In the genomic region with DNA sequence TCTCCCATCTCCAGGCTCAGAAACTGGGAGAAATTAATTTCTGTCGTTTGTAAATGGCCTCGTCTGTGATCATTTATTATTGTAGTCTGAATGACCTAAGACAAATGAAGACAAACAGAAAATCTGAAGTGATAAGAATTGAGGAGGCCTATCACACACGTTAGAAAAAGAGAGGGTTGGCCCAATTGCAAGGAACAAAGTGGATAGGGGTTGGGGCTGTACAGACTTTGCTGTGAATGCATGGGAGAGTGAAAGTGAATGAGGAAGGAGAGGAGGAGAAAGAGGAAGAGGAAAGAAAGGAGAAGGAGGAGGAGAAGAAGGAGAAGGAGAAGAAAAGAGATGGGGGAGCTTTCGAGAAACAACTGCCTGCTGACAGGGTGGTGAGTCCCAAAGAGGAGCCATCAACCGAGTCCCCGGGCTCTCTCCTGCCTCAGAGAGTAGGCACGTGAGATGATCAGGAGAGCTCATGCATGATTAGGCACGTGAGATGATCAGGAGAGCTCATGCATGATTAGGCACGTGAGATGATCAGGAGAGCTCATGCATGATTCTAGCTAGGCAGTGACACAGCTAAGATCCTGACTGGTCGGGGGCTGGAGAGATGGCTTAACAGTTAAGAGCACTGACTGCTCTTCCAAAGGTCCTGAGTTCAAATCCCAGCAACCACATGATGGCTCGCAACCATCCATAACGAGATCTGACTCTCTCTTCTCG, we compare ENCODE assay signal across 32 mouse cellular contexts. TPM values are rescaled to one million over a fixed set of nuclear protein-coding genes. Genes with fewer than 3 reads are reported as not detected.
DNase-seq lines count a peak whose midpoint lies in the region; ATAC-seq and TF ChIP-seq lines count a peak whose summit lies in the region.
"Had no signal": no experiment of that assay in that cellular context is flagged by ENCODE, and none has a peak within 500 bp of the region (broad histone marks: within the 10 kb centered on the region; RNA-seq: fewer than 3 reads in every experiment).

No protein-coding gene starts in this region.

- no peaks in the 10 kb centered on the region for H3K9me3 ChIP-seq in hindbrain, embryonic 13.5 days
- no peaks in the 10 kb centered on the region for H3K9me3 ChIP-seq in hindbrain, embryonic 16.5 days (ENCODE audit: control insufficient read depth, low read length)
- no peaks in the 10 kb centered on the region for H3K9me3 ChIP-seq in G1E (replicated peaks)
- H3K9me3 ChIP-seq: embryonic facial prominence, embryonic 10.5 days; embryonic facial prominence, embryonic 15.5 days; heart, embryonic 10.5 days; heart, embryonic 15.5 days; limb, embryonic 10.5 days; limb, embryonic 15.5 days; liver, embryonic 13.5 days; midbrain, embryonic 10.5 days; neural tube, embryonic 12.5 days had no signal

- DNase-seq in G1E (ENCODE audit: low spot score), result no peak
- DNase-seq in cerebellum, postnatal 36 days, result no peak
- no peak for DNase-seq in gastrocnemius, postnatal 4 days (ENCODE audit: low spot score in 2 of 2)
- DNase-seq: adrenal gland, adult 2 months; adrenal gland, postnatal 36 days; cerebellum, adult 9-11 months; gastrocnemius, adult 2 months; kidney, adult 11 months; kidney, postnatal 14 days; layer of hippocampus, adult 9-11 months; liver, embryonic 13.5 days; lung, adult 18-20 months; lung, postnatal 4 days; right cerebral cortex, adult 18-20 months; spleen, adult 18-20 months; thymus, postnatal 14 days had no signal

- H3K4me1 ChIP-seq in hindbrain, embryonic 13.5 days (replicated peaks), result peaks cover 75% of the 10 kb centered on the region
- peaks cover 33% of the 10 kb centered on the region for H3K4me1 ChIP-seq in hindbrain, embryonic 16.5 days (ENCODE audit: control insufficient read depth, insufficient read depth, low read depth, low read length)
- H3K4me1 ChIP-seq in G1E (ENCODE audit: insufficient read depth, low read depth, low read length), result peaks cover 84% of the 10 kb centered on the region
- H3K4me1 ChIP-seq in bone marrow, adult 2 months (ENCODE audit: control insufficient read depth, insufficient read depth, low read length), result peaks cover 6% of the 10 kb centered on the region

- H3K27me3 ChIP-seq in hindbrain, embryonic 13.5 days, result no peaks in the 10 kb centered on the region
- no peaks in the 10 kb centered on the region for H3K27me3 ChIP-seq in hindbrain, embryonic 16.5 days (replicated peaks; ENCODE audit: control insufficient read depth, insufficient read depth, low read length)
- peaks cover 2% of the 10 kb centered on the region for H3K27me3 ChIP-seq in G1E (ENCODE audit: insufficient read depth, low read length)
- H3K27me3 ChIP-seq: embryonic facial prominence, embryonic 15.5 days; heart, embryonic 15.5 days; limb, embryonic 15.5 days; neural tube, embryonic 12.5 days had no signal

- H3K9ac ChIP-seq in hindbrain, embryonic 13.5 days, result no peak overlapping the region
- no peak overlapping the region for H3K9ac ChIP-seq in hindbrain, embryonic 16.5 days (ENCODE audit: low read depth, low read length)
- H3K9ac ChIP-seq: embryonic facial prominence, embryonic 15.5 days; heart, embryonic 15.5 days; limb, embryonic 15.5 days; liver, embryonic 13.5 days; neural tube, embryonic 12.5 days had no signal

- H3K36me3 ChIP-seq in hindbrain, embryonic 13.5 days, result no peaks in the 10 kb centered on the region
- H3K36me3 ChIP-seq in hindbrain, embryonic 16.5 days (ENCODE audit: control insufficient read depth, insufficient read depth, low read length), result no peaks in the 10 kb centered on the region
- H3K36me3 ChIP-seq in G1E (replicated peaks), result peaks cover 5% of the 10 kb centered on the region
- H3K36me3 ChIP-seq: embryonic facial prominence, embryonic 15.5 days; heart, embryonic 10.5 days; heart, embryonic 15.5 days; limb, embryonic 15.5 days; liver, embryonic 13.5 days; neural tube, embryonic 12.5 days had no signal

- TF ChIP-seq CTCF in G1E (IDR thresholded peaks at IDR 0.05; ENCODE audit: low read depth, low read length), result no peak
- no peak for TF ChIP-seq CTCF in bone marrow, adult 2 months (IDR thresholded peaks at IDR 0.05; ENCODE audit: control insufficient read depth, insufficient read depth, low read length)

- no peak for TF ChIP-seq POLR2A in bone marrow, adult 2 months (IDR thresholded peaks at IDR 0.05; ENCODE audit: borderline replicate concordance, control insufficient read depth, low read depth, low read length)

- no peak overlapping the region; the same call in 1 of the 2 replicates for H3K27ac ChIP-seq in hindbrain, embryonic 13.5 days
- H3K27ac ChIP-seq in hindbrain, embryonic 16.5 days (ENCODE audit: low read depth, low read length), result no peak overlapping the region
- 0 out of 2 replicates have a peak overlapping the region, but pooled peaks have one; percentile 7 for H3K27ac ChIP-seq in bone marrow, adult 2 months (ENCODE audit: control insufficient read depth, insufficient read depth, low read depth, low read length, poor library complexity)
- H3K27ac ChIP-seq: embryonic facial prominence, embryonic 10.5 days; embryonic facial prominence, embryonic 15.5 days; gastrocnemius, adult 2 months; heart, embryonic 10.5 days; heart, embryonic 15.5 days; limb, embryonic 10.5 days; limb, embryonic 15.5 days; liver, embryonic 13.5 days; midbrain, embryonic 10.5 days; neural tube, embryonic 12.5 days had no signal

- H3K4me3 ChIP-seq in hindbrain, embryonic 13.5 days, result no peak overlapping the region
- H3K4me3 ChIP-seq in hindbrain, embryonic 16.5 days (ENCODE audit: low read length), result no peak overlapping the region
- H3K4me3 ChIP-seq in G1E (ENCODE audit: low read depth, low read length), result no peak overlapping the region; the same call in 1 of the 2 replicates
- H3K4me3 ChIP-seq in bone marrow, adult 2 months (replicated peaks; ENCODE audit: control insufficient read depth, low read depth, low read length), result no peak overlapping the region
- H3K4me3 ChIP-seq: embryonic facial prominence, embryonic 10.5 days; embryonic facial prominence, embryonic 15.5 days; gastrocnemius, adult 2 months; heart, embryonic 10.5 days; heart, embryonic 15.5 days; limb, embryonic 10.5 days; limb, embryonic 15.5 days; liver, embryonic 13.5 days; midbrain, embryonic 10.5 days; myocyte; neural tube, embryonic 12.5 days had no signal

- no peak for ATAC-seq in hindbrain, embryonic 13.5 days (ENCODE audit: low FRiP score)
- ATAC-seq in hindbrain, embryonic 16.5 days, result no peak
- ATAC-seq in G1E (ENCODE audit: extremely low read depth, insufficient number of reproducible peaks, low FRiP score, poor library complexity, severe bottlenecking), result peak; percentile 50
- peak; percentile 8; the same call in 1 of the 2 replicates for ATAC-seq in megakaryocyte progenitor cell, adult 5-6 weeks (replicated peaks; ENCODE audit: poor library complexity)
- ATAC-seq: activated CD4-positive, CD25-positive, alpha-beta regulatory T cell, adult 4 months; forebrain, embryonic 14.5 days; lung, postnatal 0 days had no signal

- peak overlapping the region; percentile 8; the same call in 1 of the 2 replicates for H3K4me2 ChIP-seq in hindbrain, embryonic 13.5 days
- no peak overlapping the region for H3K4me2 ChIP-seq in hindbrain, embryonic 16.5 days (ENCODE audit: low read length)
- H3K4me2 ChIP-seq: embryonic facial prominence, embryonic 15.5 days; heart, embryonic 15.5 days; limb, embryonic 15.5 days; liver, embryonic 13.5 days; neural tube, embryonic 12.5 days had no signal

- WGBS in hindbrain, embryonic 13.5 days, result 76% methylated on average over 13 of the region's 13 CpGs
- whole genome bisulfite sequencing in hindbrain, embryonic 16.5 days, result 64% methylated on average over 13 of the region's 13 CpGs
- WGBS in bone marrow, adult 2 months, result 39% methylated on average over 13 of the region's 13 CpGs

RNA-seq across cellular contexts. Expression of a gene that starts 5.0 kb away (rescaled TPM):
- 374 and 390 TPM in 2 replicates for polyA plus RNA-seq in hindbrain, embryonic 13.5 days (2015; fragmentation: Nextera tagmentation; extraction: Ambion mirVana)
- polyA plus RNA-seq in hindbrain, embryonic 16.5 days (2015; fragmentation: Nextera tagmentation; extraction: Ambion mirVana), result 362 and 384 TPM in 2 replicates
- total RNA-seq in G1E (2014; fragmentation: Nextera tagmentation) (85.9 and 90.4 TPM in 2 replicates), G1E (2017) (280 and 293 TPM in 2 replicates)
- polyA plus RNA-seq in G1E (2012), result 3.4 and 4.3 TPM in 2 replicates
- polyA plus RNA-seq in bone marrow, adult 2 months (2011; ENCODE audit: insufficient read depth, insufficient read length, low replicate concordance, missing spikeins), result 8.7 and 23.1 TPM in 2 replicates
- 47.7 and 53.6 TPM in 2 replicates for total RNA-seq in megakaryocyte progenitor cell, adult 5-6 weeks (2015)
- total RNA-seq in megakaryocyte progenitor cell, adult 5-6 weeks (2017), result 32.1 and 67.0 TPM in 2 replicates
- 10 to 100 TPM; 28.0 to 34.7 TPM for total RNA-seq in gastrocnemius, postnatal 4 days (2021)

Comparison
In these comparisons a context has a peak if more than half of its experiments do, and no peak if none do; other contexts are left out.
1. ATAC-seq: peak in G1E (single experiment) and megakaryocyte progenitor cell, adult 5-6 weeks (single experiment); none in hindbrain, embryonic 13.5 days (single experiment) and hindbrain, embryonic 16.5 days (single experiment).
2. RNA of a gene that starts 5.0 kb away (polyA plus RNA-seq): 374 to 390 TPM in hindbrain, embryonic 13.5 days and 362 to 384 TPM in hindbrain, embryonic 16.5 days; 8.7 to 23.1 TPM in bone marrow, adult 2 months and 3.4 to 4.3 TPM in G1E; every median in the first group is over 10 times any median in the second.